Mouse (Mus musculus): Measurements from ENCODE around the gene Jarid2. TPM values are rescaled to one million over a fixed set of nuclear protein-coding genes. Genes with fewer than 3 reads are reported as not detected.

Gene Jarid2
- polyA plus RNA-seq, 1 experiment from 2014 or later = 39.8 TPM

DNA sequence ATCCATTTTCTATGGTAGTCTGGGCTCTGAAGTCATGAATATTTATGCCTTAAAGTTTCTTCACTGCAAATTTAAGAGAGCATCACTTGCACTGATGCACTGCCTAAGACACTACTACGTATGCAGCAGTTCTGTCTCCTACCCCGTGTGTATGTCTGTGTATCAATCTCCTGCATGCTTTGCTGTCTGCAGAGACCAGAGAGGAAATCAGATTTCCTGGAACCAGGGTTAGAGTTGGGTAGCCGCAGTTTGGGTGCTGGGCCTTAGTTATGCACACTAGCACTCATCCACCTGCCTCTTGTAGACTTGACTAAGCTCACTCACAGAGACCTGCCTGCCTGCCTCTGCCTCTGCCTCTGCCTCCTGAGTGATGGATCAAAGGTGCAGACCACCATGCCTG lies 33.8 kb downstream of the Jarid2 start:
- Histone ChIP-seq H3K9me3 (replicated peaks) (no peaks in the 10 kb centered on the region), H3K4me3 (replicated peaks) (no peak overlapping the region), H3K27me3 (no peaks in the 10 kb centered on the region), H3K4me1 (peaks cover 26% of the 10 kb centered on the region), H3K9ac (no peak overlapping the region), H3K36me3 (0 out of 2 replicates have a peak, but pooled peaks cover 3% of the 10 kb centered on the region), H3K4me2 (no peak overlapping the region), H3K27ac (no peak overlapping the region)
- 83% methylated on average over 3 of the region's 3 CpGs for WGBS
- ATAC-seq (replicated peaks; ENCODE audit: low FRiP score) = no peak

- no peak for ATAC-seq (replicated peaks; ENCODE audit: low FRiP score)
- H3K9ac ChIP-seq = no peak overlapping the region
- WGBS = 68% methylated on average over 6 of the region's 6 CpGs
Measured at GRCm38 (mm10) chr13:44767751-44768150, 38.5 kb downstream of the Jarid2 start.

GRCm38 (mm10) chr13:44770808-44771605 lies 41.7 kb downstream of the Jarid2 start:
- no peaks in the 10 kb centered on the region for H3K27me3 ChIP-seq
- H3K9ac ChIP-seq = no peak overlapping the region
- 49% methylated on average over 5 of the region's 5 CpGs for WGBS
- no peak overlapping the region for H3K4me3 ChIP-seq (replicated peaks)
- ATAC-seq (replicated peaks; ENCODE audit: low FRiP score) = no peak
- H3K36me3 ChIP-seq = 0 out of 2 replicates have a peak, but pooled peaks cover 3% of the 10 kb centered on the region
- peaks cover 27% of the 10 kb centered on the region for H3K4me1 ChIP-seq
- H3K9me3 ChIP-seq (replicated peaks) = no peaks in the 10 kb centered on the region
- H3K27ac ChIP-seq = no peak overlapping the region
- H3K4me2 ChIP-seq = no peak overlapping the region

More at GRCm38 (mm10) chr13:44767751-44768150, 38.5 kb downstream of the Jarid2 start:
- Histone ChIP-seq H3K36me3 (0 out of 2 replicates have a peak, but pooled peaks cover 3% of the 10 kb centered on the region), H3K4me3 (replicated peaks) (no peak overlapping the region), H3K27ac (no peak overlapping the region), H3K9me3 (replicated peaks) (no peaks in the 10 kb centered on the region), H3K4me1 (peaks cover 29% of the 10 kb centered on the region), H3K27me3 (no peaks in the 10 kb centered on the region), H3K4me2 (no peak overlapping the region)

DNA sequence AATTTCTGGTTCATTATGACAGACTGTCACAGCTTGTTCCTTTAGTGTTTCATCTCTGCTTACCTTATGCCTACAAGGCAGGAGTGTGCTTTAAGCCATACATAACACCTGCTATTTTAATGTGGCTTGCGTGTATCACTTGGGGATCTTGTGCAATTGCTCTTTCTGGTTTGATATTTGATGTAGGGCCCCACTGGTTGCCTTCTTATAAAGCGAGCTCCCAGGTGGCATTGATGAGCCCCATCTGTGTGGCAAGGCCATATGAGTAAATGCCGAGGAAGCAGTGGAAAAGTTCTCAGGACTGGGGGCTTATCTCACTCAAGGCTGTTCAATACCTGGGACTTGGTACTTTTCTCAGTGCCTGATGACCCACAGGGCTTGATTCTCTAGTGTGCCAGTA lies 43.5 kb downstream of the Jarid2 start:
- H3K4me3 ChIP-seq (replicated peaks) = no peak overlapping the region

DNA sequence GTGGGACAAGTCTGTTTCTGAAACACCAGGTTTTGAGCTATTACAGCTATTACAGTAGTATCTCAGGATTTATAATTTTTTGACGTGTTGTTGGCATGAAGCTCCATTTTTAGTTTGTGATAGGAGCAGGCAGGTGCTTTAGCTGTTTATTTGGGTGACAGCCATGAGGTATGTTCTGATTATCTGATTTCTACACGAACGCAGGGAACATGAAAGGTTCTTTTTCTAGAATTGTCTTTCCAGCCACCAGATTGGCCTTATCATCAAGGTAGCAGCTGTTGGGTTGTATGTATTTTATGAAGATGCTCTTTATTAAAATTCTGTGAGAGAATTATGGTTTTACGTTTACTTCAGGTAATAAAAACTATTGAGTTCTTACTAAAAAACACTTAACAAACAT lies 45.1 kb downstream of the Jarid2 start:
- Histone ChIP-seq H3K36me3 (no peaks in the 10 kb centered on the region), H3K4me1 (peaks cover 13% of the 10 kb centered on the region), H3K27ac (no peak overlapping the region), H3K9ac (no peak overlapping the region), H3K4me2 (no peak overlapping the region), H3K9me3 (replicated peaks) (no peaks in the 10 kb centered on the region), H3K4me3 (replicated peaks) (no peak overlapping the region), H3K27me3 (no peaks in the 10 kb centered on the region)
- 88% methylated on average over 4 of the region's 4 CpGs for WGBS
- ATAC-seq (replicated peaks; ENCODE audit: low FRiP score) = no peak

More for the DNA sequence above, 43.5 kb downstream of the Jarid2 start:
- no peak overlapping the region for H3K9ac ChIP-seq
- H3K27me3 ChIP-seq = no peaks in the 10 kb centered on the region
- WGBS = 89% methylated on average over 3 of the region's 3 CpGs
- no peak overlapping the region for H3K4me2 ChIP-seq
- no peak for ATAC-seq (replicated peaks; ENCODE audit: low FRiP score)
- H3K27ac ChIP-seq = no peak overlapping the region
- no peaks in the 10 kb centered on the region for H3K36me3 ChIP-seq
- H3K4me1 ChIP-seq = peaks cover 19% of the 10 kb centered on the region
- H3K9me3 ChIP-seq (replicated peaks) = no peaks in the 10 kb centered on the region

- Histone ChIP-seq H3K4me2 (no peak overlapping the region), H3K9ac (no peak overlapping the region), H3K27ac (no peak overlapping the region), H3K9me3 (replicated peaks) (no peaks in the 10 kb centered on the region), H3K4me1 (peaks cover 16% of the 10 kb centered on the region), H3K36me3 (no peaks in the 10 kb centered on the region), H3K27me3 (no peaks in the 10 kb centered on the region), H3K4me3 (replicated peaks) (no peak overlapping the region)
- ATAC-seq (replicated peaks; ENCODE audit: low FRiP score) = no peak
- WGBS = 64% methylated on average over 3 of the region's 3 CpGs
Measured at GRCm38 (mm10) chr13:44775396-44775795, 46.1 kb downstream of the Jarid2 start.

GRCm38 (mm10) chr13:44780506-44780905 lies 51.2 kb downstream of the Jarid2 start:
- H3K4me2 ChIP-seq = no peak overlapping the region
- H3K4me1 ChIP-seq = peaks cover 21% of the 10 kb centered on the region
- no peak for ATAC-seq (replicated peaks; ENCODE audit: low FRiP score)
- 0 out of 2 replicates have a peak, but pooled peaks cover 4% of the 10 kb centered on the region for H3K36me3 ChIP-seq
- H3K27me3 ChIP-seq = no peaks in the 10 kb centered on the region
- H3K9me3 ChIP-seq (replicated peaks) = no peaks in the 10 kb centered on the region
- H3K27ac ChIP-seq = no peak overlapping the region
- H3K4me3 ChIP-seq (replicated peaks) = no peak overlapping the region
- 88% methylated on average over 1 of the region's 1 CpGs for WGBS
- H3K9ac ChIP-seq = no peak overlapping the region

- H3K4me1 ChIP-seq = peaks cover 25% of the 10 kb centered on the region
- H3K4me2 ChIP-seq = no peak overlapping the region
- no peak overlapping the region for H3K27ac ChIP-seq
- H3K9ac ChIP-seq = no peak overlapping the region
- 0 out of 2 replicates have a peak, but pooled peaks cover 4% of the 10 kb centered on the region for H3K36me3 ChIP-seq
- ATAC-seq (replicated peaks; ENCODE audit: low FRiP score) = no peak
- 81% methylated on average over 2 of the region's 2 CpGs for WGBS
- H3K27me3 ChIP-seq = no peaks in the 10 kb centered on the region
- H3K9me3 ChIP-seq (replicated peaks) = no peaks in the 10 kb centered on the region
- no peak overlapping the region for H3K4me3 ChIP-seq (replicated peaks)
Measured at GRCm38 (mm10) chr13:44781126-44781525, 51.9 kb downstream of the Jarid2 start.

GRCm38 (mm10) chr13:44784551-44784950 lies 55.3 kb downstream of the Jarid2 start:
- Histone ChIP-seq H3K9me3 (replicated peaks) (no peaks in the 10 kb centered on the region), H3K4me3 (replicated peaks) (no peak overlapping the region), H3K4me1 (peaks cover 25% of the 10 kb centered on the region), H3K4me2 (no peak overlapping the region), H3K9ac (no peak overlapping the region), H3K27ac (no peak overlapping the region), H3K36me3 (0 out of 2 replicates have a peak, but pooled peaks cover 4% of the 10 kb centered on the region), H3K27me3 (no peaks in the 10 kb centered on the region)
- no peak for ATAC-seq (replicated peaks; ENCODE audit: low FRiP score)
- WGBS = 74% methylated on average over 1 of the region's 1 CpGs

- no peak overlapping the region for H3K27ac ChIP-seq
- H3K36me3 ChIP-seq = 0 out of 2 replicates have a peak, but pooled peaks cover 4% of the 10 kb centered on the region
- no peak overlapping the region for H3K4me2 ChIP-seq
- no peaks in the 10 kb centered on the region for H3K27me3 ChIP-seq
- H3K4me3 ChIP-seq (replicated peaks) = no peak overlapping the region
- no peak for ATAC-seq (replicated peaks; ENCODE audit: low FRiP score)
- H3K4me1 ChIP-seq = peaks cover 26% of the 10 kb centered on the region
- WGBS = 28% methylated on average over 4 of the region's 4 CpGs
- no peaks in the 10 kb centered on the region for H3K9me3 ChIP-seq (replicated peaks)
- H3K9ac ChIP-seq = no peak overlapping the region
Measured at GRCm38 (mm10) chr13:44786291-44786690, 57.0 kb downstream of the Jarid2 start.

- H3K4me2 ChIP-seq = no peak overlapping the region
- no peak overlapping the region for H3K9ac ChIP-seq
- no peaks in the 10 kb centered on the region for H3K27me3 ChIP-seq
- no peak for ATAC-seq (replicated peaks; ENCODE audit: low FRiP score)
- 78% methylated on average over 9 of the region's 9 CpGs for WGBS
- H3K9me3 ChIP-seq (replicated peaks) = no peaks in the 10 kb centered on the region
- H3K4me1 ChIP-seq = peaks cover 30% of the 10 kb centered on the region
- H3K36me3 ChIP-seq = 0 out of 2 replicates have a peak, but pooled peaks cover 1% of the 10 kb centered on the region
- H3K27ac ChIP-seq = no peak overlapping the region
- H3K4me3 ChIP-seq (replicated peaks) = no peak overlapping the region
Measured at GRCm38 (mm10) chr13:44788352-44789125, 59.3 kb downstream of the Jarid2 start.

- no peak for ATAC-seq (replicated peaks; ENCODE audit: low FRiP score)
- no peaks in the 10 kb centered on the region for H3K36me3 ChIP-seq
- WGBS = 56% methylated on average over 2 of the region's 2 CpGs
Measured at GRCm38 (mm10) chr13:44789982-44790381, 60.7 kb downstream of the Jarid2 start.

More at GRCm38 (mm10) chr13:44789982-44790381, 60.7 kb downstream of the Jarid2 start:
- Histone ChIP-seq H3K4me1 (peaks cover 27% of the 10 kb centered on the region), H3K27ac (no peak overlapping the region), H3K27me3 (no peaks in the 10 kb centered on the region), H3K9ac (no peak overlapping the region), H3K4me3 (replicated peaks) (no peak overlapping the region), H3K9me3 (replicated peaks) (no peaks in the 10 kb centered on the region), H3K4me2 (no peak overlapping the region)
